Mouse (Mus musculus): ENCODE data around the gene Pla2g15.

- TF ChIP-seq CTCF (IDR thresholded peaks at IDR 0.05 in 2 of 3, conservative IDR thresholded peaks at IDR 0.05 in 1 of 3; ENCODE audit: control insufficient read depth in 1 of 3, insufficient read depth in 1 of 3, low read depth in 2 of 3, low read length in 3 of 3, poor library complexity in 1 of 3, severe bottlenecking in 1 of 3) (no peak), POLR2A (IDR thresholded peaks at IDR 0.05; ENCODE audit: control insufficient read depth in 1 of 2, insufficient read depth in 1 of 2, low read depth in 1 of 2, low read length in 2 of 2, poor library complexity in 1 of 2) (no peak), CHD2 (IDR thresholded peaks at IDR 0.05; ENCODE audit: low read length) (no peak), MAX (IDR thresholded peaks at IDR 0.05; ENCODE audit: low read length) (no peak), USF1 (IDR thresholded peaks at IDR 0.05; ENCODE audit: low read depth, low read length) (no peak), MYB (IDR thresholded peaks at IDR 0.05; ENCODE audit: low read depth, low read length) (no peak), ETS1 (IDR thresholded peaks at IDR 0.05; ENCODE audit: low read depth, low read length) (no peak), ZC3H11A (IDR thresholded peaks at IDR 0.05; ENCODE audit: low read depth, low read length) (no peak), RCOR1 (IDR thresholded peaks at IDR 0.05; ENCODE audit: low read depth, low read length) (no peak), EP300 (IDR thresholded peaks at IDR 0.05; ENCODE audit: low read depth in 1 of 2, low read length in 2 of 2) (no peak), ZMIZ1 (IDR thresholded peaks at IDR 0.05; ENCODE audit: low read depth, low read length) (no peak)
Observed at GRCm38 (mm10) chr8:106137218-106137905, 12.8 kb upstream of the Pla2g15 start.
